Mouse (Mus musculus): ENCODE data around the gene Alkbh3. TPM values are rescaled to one million over a fixed set of nuclear protein-coding genes. Genes with fewer than 3 reads are reported as not detected.

Alkbh3 gene
- total and polyA plus RNA-seq, 3 experiments: 25.4 to 62.0 (median 29.0) TPM

GRCm38 (mm10) chr2:94042461-94042860, 31.9 kb upstream of the Alkbh3 start:
- ATAC-seq (ENCODE audit: extremely low read depth, insufficient number of reproducible peaks, low FRiP score, poor library complexity, severe bottlenecking) (no peak), DNase-seq (ENCODE audit: low spot score) (no peak)
- Histone ChIP-seq H3K4me3 (ENCODE audit: low read depth, low read length) (no peak overlapping the region), H3K27me3 (ENCODE audit: insufficient read depth, low read length) (no peaks in the 10 kb centered on the region), H3K36me3 (replicated peaks) (peaks cover 82% of the 10 kb centered on the region), H3K9me3 (replicated peaks) (no peaks in the 10 kb centered on the region), H3K4me1 (ENCODE audit: insufficient read depth, low read depth, low read length) (no peaks in the 10 kb centered on the region)
- TF ChIP-seq POLR2AphosphoS5 (IDR thresholded peaks at IDR 0.05; ENCODE audit: insufficient replicate concordance, low read depth, low read length) (no peak), CTCF (IDR thresholded peaks at IDR 0.05; ENCODE audit: low read depth, low read length) (no peak), TAL1 (conservative IDR thresholded peaks at IDR 0.05; ENCODE audit: low read depth, low read length) (no peak), GATA1 (IDR thresholded peaks at IDR 0.05; ENCODE audit: borderline replicate concordance, low read length) (no peak), GATA2 (IDR thresholded peaks at IDR 0.05; ENCODE audit: borderline replicate concordance, low read depth, low read length) (no peak)

- TF ChIP-seq TAL1 (conservative IDR thresholded peaks at IDR 0.05; ENCODE audit: low read depth, low read length) (no peak), GATA2 (IDR thresholded peaks at IDR 0.05; ENCODE audit: borderline replicate concordance, low read depth, low read length) (no peak), POLR2AphosphoS5 (IDR thresholded peaks at IDR 0.05; ENCODE audit: insufficient replicate concordance, low read depth, low read length) (no peak), CTCF (IDR thresholded peaks at IDR 0.05; ENCODE audit: low read depth, low read length) (no peak), GATA1 (IDR thresholded peaks at IDR 0.05; ENCODE audit: borderline replicate concordance, low read length) (no peak)
- Histone ChIP-seq H3K4me1 (ENCODE audit: insufficient read depth, low read depth, low read length) (no peaks in the 10 kb centered on the region), H3K36me3 (replicated peaks) (peaks cover 88% of the 10 kb centered on the region), H3K27me3 (ENCODE audit: insufficient read depth, low read length) (no peaks in the 10 kb centered on the region), H3K9me3 (replicated peaks) (no peaks in the 10 kb centered on the region), H3K4me3 (ENCODE audit: low read depth, low read length) (no peak overlapping the region)
- ATAC-seq (ENCODE audit: extremely low read depth, insufficient number of reproducible peaks, low FRiP score, poor library complexity, severe bottlenecking) (no peak), DNase-seq (ENCODE audit: low spot score) (no peak)
Observed at GRCm38 (mm10) chr2:94040391-94041125, 30.0 kb upstream of the Alkbh3 start.

GRCm38 (mm10) chr2:94035428-94036331, 25.1 kb upstream of the Alkbh3 start:
- ATAC-seq (ENCODE audit: extremely low read depth, insufficient number of reproducible peaks, low FRiP score, poor library complexity, severe bottlenecking) (no peak; the same call in 1 of the 2 replicates), DNase-seq (ENCODE audit: low spot score) (peak; percentile 17)
- TF ChIP-seq POLR2AphosphoS5 (IDR thresholded peaks at IDR 0.05; ENCODE audit: insufficient replicate concordance, low read depth, low read length): no peak
- peak; percentile 61; the same call in 1 of the 2 replicates for TF ChIP-seq CTCF (IDR thresholded peaks at IDR 0.05; ENCODE audit: low read depth, low read length)
- H3K4me3 ChIP-seq (ENCODE audit: low read depth, low read length): no peak overlapping the region
- peaks cover 88% of the 10 kb centered on the region for H3K36me3 ChIP-seq (replicated peaks)
- no peaks in the 10 kb centered on the region for H3K4me1 ChIP-seq (ENCODE audit: insufficient read depth, low read depth, low read length)
- no peaks in the 10 kb centered on the region for H3K9me3 ChIP-seq (replicated peaks)
- H3K27me3 ChIP-seq (ENCODE audit: insufficient read depth, low read length): no peaks in the 10 kb centered on the region

GRCm38 (mm10) chr2:94030602-94031001, 20.0 kb upstream of the Alkbh3 start:
- H3K36me3 ChIP-seq (replicated peaks): peaks cover 50% of the 10 kb centered on the region
- H3K27me3 ChIP-seq (ENCODE audit: insufficient read depth, low read length): no peaks in the 10 kb centered on the region
- TF ChIP-seq GATA2 (IDR thresholded peaks at IDR 0.05; ENCODE audit: borderline replicate concordance, low read depth, low read length) (no peak), CTCF (IDR thresholded peaks at IDR 0.05; ENCODE audit: low read depth, low read length) (no peak), POLR2AphosphoS5 (IDR thresholded peaks at IDR 0.05; ENCODE audit: insufficient replicate concordance, low read depth, low read length) (no peak), TAL1 (conservative IDR thresholded peaks at IDR 0.05; ENCODE audit: low read depth, low read length) (no peak), GATA1 (IDR thresholded peaks at IDR 0.05; ENCODE audit: borderline replicate concordance, low read length) (no peak)
- H3K4me3 ChIP-seq (ENCODE audit: low read depth, low read length): no peak overlapping the region
- ATAC-seq (ENCODE audit: extremely low read depth, insufficient number of reproducible peaks, low FRiP score, poor library complexity, severe bottlenecking): no peak
- DNase-seq (ENCODE audit: low spot score): no peak
- no peaks in the 10 kb centered on the region for H3K4me1 ChIP-seq (ENCODE audit: insufficient read depth, low read depth, low read length)
- no peaks in the 10 kb centered on the region for H3K9me3 ChIP-seq (replicated peaks)

- no peak for ATAC-seq (ENCODE audit: extremely low read depth, insufficient number of reproducible peaks, low FRiP score, poor library complexity, severe bottlenecking)
- Histone ChIP-seq H3K4me3 (ENCODE audit: low read depth, low read length) (no peak overlapping the region), H3K36me3 (replicated peaks) (no peaks in the 10 kb centered on the region), H3K9me3 (replicated peaks) (no peaks in the 10 kb centered on the region), H3K4me1 (ENCODE audit: insufficient read depth, low read depth, low read length) (no peaks in the 10 kb centered on the region), H3K27me3 (ENCODE audit: insufficient read depth, low read length) (peaks cover 11% of the 10 kb centered on the region)
- TF ChIP-seq POLR2AphosphoS5 (IDR thresholded peaks at IDR 0.05; ENCODE audit: insufficient replicate concordance, low read depth, low read length): no peak
- TF ChIP-seq TAL1 (conservative IDR thresholded peaks at IDR 0.05; ENCODE audit: low read depth, low read length): no peak
- TF ChIP-seq CTCF (IDR thresholded peaks at IDR 0.05; ENCODE audit: low read depth, low read length): no peak
- no peak for TF ChIP-seq GATA2 (IDR thresholded peaks at IDR 0.05; ENCODE audit: borderline replicate concordance, low read depth, low read length)
- TF ChIP-seq GATA1 (IDR thresholded peaks at IDR 0.05; ENCODE audit: borderline replicate concordance, low read length): no peak
- no peak for DNase-seq (ENCODE audit: low spot score)
Observed at GRCm38 (mm10) chr2:94024637-94025036, 14.0 kb upstream of the Alkbh3 start.

- DNase-seq (ENCODE audit: low spot score) (peak; percentile 32), ATAC-seq (ENCODE audit: extremely low read depth, insufficient number of reproducible peaks, low FRiP score, poor library complexity, severe bottlenecking) (no peak)
- H3K36me3 ChIP-seq (replicated peaks): peaks cover 76% of the 10 kb centered on the region
- no peaks in the 10 kb centered on the region for H3K4me1 ChIP-seq (ENCODE audit: insufficient read depth, low read depth, low read length)
- H3K4me3 ChIP-seq (ENCODE audit: low read depth, low read length): no peak overlapping the region
- TF ChIP-seq TAL1 (conservative IDR thresholded peaks at IDR 0.05; ENCODE audit: low read depth, low read length): no peak
- peak; percentile 97 for TF ChIP-seq CTCF (IDR thresholded peaks at IDR 0.05; ENCODE audit: low read depth, low read length)
- peaks cover 2% of the 10 kb centered on the region; the same call in 1 of the 2 replicates for H3K27me3 ChIP-seq (ENCODE audit: insufficient read depth, low read length)
- H3K9me3 ChIP-seq (replicated peaks): no peaks in the 10 kb centered on the region
Observed at GRCm38 (mm10) chr2:94002331-94002730, 8.3 kb downstream of the Alkbh3 start.

All from G1E (cell line).